ENCODE assay signal across 26 mouse cellular contexts in the genomic region with DNA sequence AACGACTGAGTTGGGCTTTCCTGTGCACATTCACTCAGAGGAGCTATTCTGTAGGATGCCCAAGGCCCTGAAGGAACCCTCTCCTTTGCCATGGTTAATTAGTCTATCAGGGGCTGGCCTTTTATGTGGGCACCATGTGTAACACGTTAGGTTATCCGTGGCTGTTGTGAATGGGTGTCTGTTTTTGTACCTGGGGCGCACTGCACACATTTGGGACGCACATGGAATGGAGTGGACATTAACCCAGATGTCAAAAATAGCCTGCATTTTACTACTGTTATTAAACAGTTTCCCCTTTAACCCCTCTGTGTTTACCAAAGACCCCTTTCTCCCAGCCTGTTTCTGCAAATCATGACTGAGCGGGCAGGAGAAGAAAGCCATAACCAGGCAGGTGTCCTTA. TPM values are rescaled to one million over a fixed set of nuclear protein-coding genes. Genes with fewer than 3 reads are reported as not detected.
A peak's percentile ranks its signal among the peaks of the same experiment; 100 is the strongest.
DNase-seq lines count a peak whose midpoint lies in the region; ATAC-seq lines count a peak whose summit lies in the region.
"Had no signal": no experiment of that assay in that cellular context is flagged by ENCODE, and none has a peak within 500 bp of the region (broad histone marks: within the 10 kb centered on the region; RNA-seq: fewer than 3 reads in every experiment).

No protein-coding gene starts in this region.

- no peak overlapping the region for H3K27ac ChIP-seq in forebrain, embryonic 11.5 days (ENCODE audit: low read depth, low read length)
- H3K27ac ChIP-seq in forebrain, embryonic 15.5 days (replicated peaks): no peak overlapping the region
- peak overlapping the region; percentile 52; the same call in 1 of the 2 replicates for H3K27ac ChIP-seq in limb, embryonic 11.5 days (replicated peaks; ENCODE audit: low read depth, low read length)
- peak overlapping the region; percentile 28; the same call in 1 of the 2 replicates for H3K27ac ChIP-seq in limb, embryonic 13.5 days
- H3K27ac ChIP-seq: embryonic facial prominence, embryonic 13.5 days; embryonic facial prominence, embryonic 15.5 days; forebrain, embryonic 10.5 days; forebrain, embryonic 13.5 days had no signal

- H3K4me2 ChIP-seq in forebrain, embryonic 11.5 days (ENCODE audit: low read depth, low read length, severe bottlenecking): no peak overlapping the region
- no peak overlapping the region for H3K4me2 ChIP-seq in forebrain, embryonic 15.5 days (replicated peaks)
- no peak overlapping the region for H3K4me2 ChIP-seq in limb, embryonic 11.5 days (ENCODE audit: low read depth, severe bottlenecking)
- 0 out of 2 replicates have a peak overlapping the region, but pooled peaks have one; percentile 9 for H3K4me2 ChIP-seq in limb, embryonic 13.5 days (replicated peaks)
- H3K4me2 ChIP-seq: embryonic facial prominence, embryonic 13.5 days; embryonic facial prominence, embryonic 15.5 days; forebrain, embryonic 13.5 days had no signal

- no peaks in the 10 kb centered on the region for H3K9me3 ChIP-seq in forebrain, embryonic 11.5 days (ENCODE audit: control insufficient read depth, low read length)
- no peaks in the 10 kb centered on the region for H3K9me3 ChIP-seq in forebrain, embryonic 15.5 days
- no peaks in the 10 kb centered on the region for H3K9me3 ChIP-seq in limb, embryonic 11.5 days (ENCODE audit: control insufficient read depth, low read length)
- no peaks in the 10 kb centered on the region for H3K9me3 ChIP-seq in limb, embryonic 13.5 days
- H3K9me3 ChIP-seq: embryonic facial prominence, embryonic 13.5 days; embryonic facial prominence, embryonic 15.5 days; forebrain, embryonic 10.5 days; forebrain, embryonic 13.5 days had no signal

- H3K4me3 ChIP-seq in forebrain, embryonic 11.5 days (ENCODE audit: low read depth, low read length): no peak overlapping the region
- H3K4me3 ChIP-seq in forebrain, embryonic 15.5 days: no peak overlapping the region
- H3K4me3 ChIP-seq in limb, embryonic 11.5 days (ENCODE audit: low read depth, low read length): no peak overlapping the region
- no peak overlapping the region for H3K4me3 ChIP-seq in limb, embryonic 13.5 days
- H3K4me3 ChIP-seq: embryonic facial prominence, embryonic 13.5 days; embryonic facial prominence, embryonic 15.5 days; erythroblast, embryonic 14.5 days; forebrain, embryonic 10.5 days; forebrain, embryonic 13.5 days had no signal

- no peaks in the 10 kb centered on the region; the same call in 1 of the 2 replicates for H3K4me1 ChIP-seq in forebrain, embryonic 11.5 days (replicated peaks; ENCODE audit: control insufficient read depth, insufficient read depth, low read length)
- H3K4me1 ChIP-seq in forebrain, embryonic 15.5 days: peaks cover 14% of the 10 kb centered on the region; the same call in 1 of the 2 replicates
- peaks cover 57% of the 10 kb centered on the region for H3K4me1 ChIP-seq in limb, embryonic 11.5 days (ENCODE audit: control insufficient read depth, insufficient read depth, low read length)
- peaks cover 78% of the 10 kb centered on the region for H3K4me1 ChIP-seq in limb, embryonic 13.5 days

- ATAC-seq in forebrain, embryonic 11.5 days (replicated peaks; ENCODE audit: low FRiP score): no peak
- ATAC-seq in forebrain, embryonic 15.5 days (replicated peaks): no peak
- ATAC-seq in limb, embryonic 11.5 days (ENCODE audit: insufficient number of reproducible peaks, low FRiP score, low TSS enrichment, low read depth): peak; percentile 41; the same call in 1 of the 2 replicates
- ATAC-seq in limb, embryonic 13.5 days (ENCODE audit: low FRiP score, low read depth): no peak
- ATAC-seq: CD4-positive, CD25-positive, alpha-beta regulatory T cell, adult 4 months; forebrain, embryonic 13.5 days; forebrain, embryonic 16.5 days; Patski had no signal

- no peak overlapping the region for H3K9ac ChIP-seq in forebrain, embryonic 11.5 days (ENCODE audit: low read length)
- H3K9ac ChIP-seq in forebrain, embryonic 15.5 days (replicated peaks): no peak overlapping the region
- no peak overlapping the region for H3K9ac ChIP-seq in limb, embryonic 11.5 days (ENCODE audit: low read length)
- H3K9ac ChIP-seq in limb, embryonic 13.5 days: no peak overlapping the region; the same call in 1 of the 2 replicates
- H3K9ac ChIP-seq: embryonic facial prominence, embryonic 13.5 days; embryonic facial prominence, embryonic 15.5 days; forebrain, embryonic 13.5 days had no signal

- peak; percentile 37 for DNase-seq in forebrain, embryonic 11.5 days (ENCODE audit: low spot score)
- peak; percentile 70 for DNase-seq in limb, embryonic 11.5 days (ENCODE audit: low spot score)
- no peak for DNase-seq in T-cell, adult 2 months (ENCODE audit: low spot score)
- DNase-seq in testis, postnatal 14 days (ENCODE audit: low spot score): no peak
- DNase-seq: adrenal gland, adult 2 months; adrenal gland, postnatal 10 days; adrenal gland, postnatal 25 days; B cell, adult 2 months; cerebellum, adult 11 months; cerebellum, adult 18-20 months; cerebellum, adult 8-10 months; cerebellum, adult 9-11 months; cerebellum, postnatal 14 days; cerebellum, postnatal 36 days had no signal

- WGBS in forebrain, embryonic 11.5 days: 68% methylated on average over 6 of the region's 6 CpGs
- 70% methylated on average over 6 of the region's 6 CpGs for WGBS in forebrain, embryonic 15.5 days
- WGBS in limb, embryonic 11.5 days: 13% methylated on average over 6 of the region's 6 CpGs
- 19% methylated on average over 6 of the region's 6 CpGs for WGBS in limb, embryonic 13.5 days

- H3K27me3 ChIP-seq in forebrain, embryonic 11.5 days (ENCODE audit: control insufficient read depth, insufficient read depth, low read length): no peaks in the 10 kb centered on the region
- H3K27me3 ChIP-seq in forebrain, embryonic 15.5 days: peaks cover 8% of the 10 kb centered on the region; the same call in 1 of the 2 replicates
- no peaks in the 10 kb centered on the region for H3K27me3 ChIP-seq in limb, embryonic 11.5 days (ENCODE audit: control insufficient read depth, insufficient read depth, low read length)
- H3K27me3 ChIP-seq in limb, embryonic 13.5 days: no peaks in the 10 kb centered on the region
- H3K27me3 ChIP-seq: CH12.LX; embryonic facial prominence, embryonic 13.5 days; embryonic facial prominence, embryonic 15.5 days; Patski had no signal

- H3K36me3 ChIP-seq in forebrain, embryonic 11.5 days (ENCODE audit: control insufficient read depth, insufficient read depth, low read length): no peaks in the 10 kb centered on the region
- H3K36me3 ChIP-seq in forebrain, embryonic 15.5 days: no peaks in the 10 kb centered on the region
- no peaks in the 10 kb centered on the region for H3K36me3 ChIP-seq in limb, embryonic 11.5 days (ENCODE audit: control insufficient read depth, insufficient read depth, low read length)
- no peaks in the 10 kb centered on the region for H3K36me3 ChIP-seq in limb, embryonic 13.5 days
- H3K36me3 ChIP-seq: embryonic facial prominence, embryonic 13.5 days; embryonic facial prominence, embryonic 15.5 days; forebrain, embryonic 10.5 days; G1E had no signal

RNA-seq across cellular contexts. Expression of a gene that starts 34.3 kb away (rescaled TPM):
- polyA plus RNA-seq in forebrain, embryonic 11.5 days (2014; fragmentation: Nextera tagmentation; extraction: Ambion mirVana): 15.3 and 17.3 TPM in 2 replicates
- polyA plus RNA-seq in forebrain, embryonic 15.5 days (2015; fragmentation: Nextera tagmentation; extraction: Ambion mirVana): 14.2 and 17.4 TPM in 2 replicates
- polyA plus RNA-seq in limb, embryonic 11.5 days (2014; fragmentation: Nextera tagmentation; extraction: Ambion mirVana): 110 and 115 TPM in 2 replicates
- polyA plus RNA-seq in limb, embryonic 13.5 days (2015; fragmentation: Nextera tagmentation; extraction: Ambion mirVana): 137 and 154 TPM in 2 replicates
- polyA plus RNA-seq: CD4-positive, CD25-positive, alpha-beta regulatory T cell, adult 4 months; erythroblast, embryonic 14.5 days; G1E had no signal

Comparison
In these comparisons a context has a peak if more than half of its experiments do, and no peak if none do; other contexts are left out.
1. DNase-seq: peak in forebrain, embryonic 11.5 days (single experiment) and limb, embryonic 11.5 days (single experiment); none in T-cell, adult 2 months (single experiment) and testis, postnatal 14 days (single experiment).
2. H3K27ac ChIP-seq: peak in limb, embryonic 11.5 days (single experiment) and limb, embryonic 13.5 days (single experiment); none in forebrain, embryonic 11.5 days (single experiment) and forebrain, embryonic 15.5 days (single experiment).